Mouse (Mus musculus) liver, postnatal 0 days (tissue): ENCODE data around the gene Pcdh15. TPM values are rescaled to one million over a fixed set of nuclear protein-coding genes. Genes with fewer than 3 reads are reported as not detected.

Experiments used
- ATAC-seq: fragments of 200-750 bp; cut with Nextera tagmentation; 2 replicates; pipeline ENCODE4 v1.8.0; 2017; ENCODE audit warnings: mild to moderate bottlenecking, moderate library complexity
- DNase-seq: peaks from one replicate; pipeline ENCODE4 v3.0.0-alpha.2; 2016
- H3K27ac ChIP-seq: fragments of 300-500 bp; sonication (generic); 2 replicates; pipeline ENCODE4 v1.5.1; 2014; ENCODE audit warnings: antibody characterized with exemption, moderate library complexity, mild to moderate bottlenecking, low read depth
- H3K27me3 ChIP-seq: fragments of 300-500 bp; sonication (generic); 2 replicates; pipeline ENCODE4 v1.6.1; 2014; ENCODE audit warnings: low read length, control low read depth, mixed read lengths; ENCODE audit not compliant: insufficient read depth
- H3K36me3 ChIP-seq: fragments of 300-500 bp; sonication (generic); replicated peaks from 2 replicates; pipeline ENCODE4 v1.6.1; 2014; ENCODE audit warnings: mild to moderate bottlenecking, control low read depth, low read length, moderate library complexity, mixed read lengths; ENCODE audit not compliant: insufficient read depth
- H3K4me1 ChIP-seq: fragments of 300-500 bp; sonication (generic); 2 replicates; pipeline ENCODE4 v1.6.1; 2014; ENCODE audit warnings: antibody characterized with exemption, mild to moderate bottlenecking, control low read depth; ENCODE audit not compliant: insufficient read depth
- H3K4me2 ChIP-seq: fragments of 300-500 bp; sonication (generic); 2 replicates; pipeline ENCODE4 v1.6.1; 2014; ENCODE audit warnings: low read depth, mild to moderate bottlenecking, low read length, moderate library complexity, mixed read lengths
- H3K4me3 ChIP-seq: fragments of 300-500 bp; sonication (generic); 2 replicates; pipeline ENCODE4 v1.5.1; 2014; ENCODE audit warnings: low read depth, low read length
- H3K9ac ChIP-seq: fragments of 300-500 bp; sonication (generic); replicated peaks from 2 replicates; pipeline ENCODE4 v1.6.1; 2014; ENCODE audit warnings: mild to moderate bottlenecking, moderate library complexity
- H3K9me3 ChIP-seq: fragments of 300-500 bp; sonication (generic); 2 replicates; pipeline ENCODE4 v1.6.1; 2016; ENCODE audit warnings: mild to moderate bottlenecking, control low read depth, low read length, mixed read lengths
- CTCF ChIP-seq: sonication (generic); IDR thresholded peaks from 2 replicates; pipeline ENCODE4 v1.5.1; 2016; ENCODE audit warnings: antibody characterized with exemption, low read depth
- EP300 ChIP-seq: IDR thresholded peaks from 2 replicates; pipeline ENCODE4 v1.6.1; 2016; ENCODE audit warnings: antibody characterized with exemption, low read depth, mild to moderate bottlenecking
- WGBS: fragments of 180-500 bp; shearing (Covaris S2); extraction: QIAGEN DNeasy Blood & Tissue Kit; methylation state at CpG from one replicate; pipeline ENCODE4 v1.1.7; 2014; ENCODE audit not compliant: insufficient replicate concordance; 5-methylcytosine and 5-hydroxymethylcytosine counted together
- polyA plus RNA-seq: library from polyadenylated mRNA; unstranded; fragments of >200 nt; fragmentation: Nextera tagmentation; extraction: Ambion mirVana; gene quantifications from 2 replicates; pipeline ENCODE4 v1.2.1, GENCODE M21; 2015

Gene Pcdh15
- polyA plus RNA-seq, 1 experiment from 2014 or later = 0.04 TPM

DNA sequence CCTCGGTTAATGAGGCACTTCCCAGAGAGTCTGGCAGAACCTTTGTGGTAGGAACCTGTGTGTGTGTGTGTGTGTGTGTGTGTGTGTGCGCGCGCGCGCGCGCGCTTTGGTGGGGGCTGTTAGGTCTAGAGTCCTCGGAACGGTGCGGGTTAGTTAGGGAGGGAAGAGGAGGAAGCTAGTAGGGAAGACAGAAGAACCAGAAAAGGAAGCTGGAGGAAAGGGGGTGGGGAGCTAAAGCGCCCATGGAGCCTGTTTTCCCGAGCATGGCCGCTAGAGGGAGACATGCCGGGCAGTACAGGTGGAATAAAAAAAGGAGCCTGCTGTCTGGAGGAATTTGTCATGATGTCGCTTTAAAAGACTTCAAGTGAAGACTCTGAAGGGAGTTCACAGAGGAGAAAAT is 1.2 kb upstream of the Pcdh15 start:
- WGBS = 1% methylated on average over 17 of the region's 17 CpGs
- no peak overlapping the region for H3K4me2 ChIP-seq
- no peak overlapping the region for H3K4me3 ChIP-seq

GRCm38 (mm10) chr10:73099846-73100241 is 702 bp downstream of the Pcdh15 start:
- H3K27ac ChIP-seq = no peak overlapping the region
- peaks cover 39% of the 10 kb centered on the region for H3K27me3 ChIP-seq
- DNase-seq = no peak
- no peaks in the 10 kb centered on the region for H3K4me1 ChIP-seq
- no peaks in the 10 kb centered on the region for H3K36me3 ChIP-seq
- H3K9me3 ChIP-seq = no peaks in the 10 kb centered on the region
- ATAC-seq = no peak
- H3K4me2 ChIP-seq = peak overlapping the region; percentile 48
- H3K4me3 ChIP-seq = peak overlapping the region; percentile 10; the same call in 1 of the 2 replicates
- TF ChIP-seq CTCF = no peak
- TF ChIP-seq EP300 = no peak
- 2% methylated on average over 36 of the region's 37 CpGs for WGBS
- H3K9ac ChIP-seq = no peak overlapping the region

More for the DNA sequence above, 1.2 kb upstream of the Pcdh15 start:
- TF ChIP-seq EP300 (no peak), CTCF (peak; percentile 67)
- DNase-seq = peak; percentile 50
- Histone ChIP-seq H3K4me1 (no peaks in the 10 kb centered on the region), H3K9ac (no peak overlapping the region), H3K9me3 (no peaks in the 10 kb centered on the region), H3K36me3 (no peaks in the 10 kb centered on the region), H3K27me3 (peaks cover 39% of the 10 kb centered on the region), H3K27ac (no peak overlapping the region)
- no peak for ATAC-seq

DNA sequence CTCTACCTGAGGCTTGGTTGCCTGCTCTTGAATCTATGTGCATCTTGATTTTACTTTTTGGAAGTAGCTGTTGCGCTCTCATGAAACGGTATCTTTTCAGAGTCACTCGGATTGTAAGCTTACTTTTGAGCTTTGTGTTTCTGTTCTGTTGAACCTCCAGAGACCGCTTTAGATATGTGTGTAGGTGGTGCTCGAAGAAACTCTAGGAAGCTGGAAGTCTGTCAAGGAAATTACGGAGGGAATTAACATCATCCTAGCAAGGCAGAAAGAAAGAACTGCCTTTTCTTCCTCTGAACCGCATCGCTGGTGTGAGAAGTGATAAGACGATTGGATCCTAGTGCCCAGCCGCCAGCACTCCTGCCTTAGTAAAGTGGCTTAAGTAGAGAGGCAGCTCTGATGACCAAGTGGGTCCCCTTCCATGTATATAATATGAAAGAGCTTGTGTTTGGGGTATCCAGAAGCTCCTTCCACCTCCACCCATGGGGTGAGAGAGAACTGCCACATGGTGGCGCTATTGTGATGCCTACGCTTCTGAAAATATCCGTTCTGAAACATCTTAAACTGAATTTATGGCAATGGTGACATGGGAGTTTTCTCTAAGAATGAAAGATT is 4.3 kb downstream of the Pcdh15 start:
- H3K27ac ChIP-seq = no peak overlapping the region
- ATAC-seq (no peak), DNase-seq (no peak)
- H3K9me3 ChIP-seq = no peaks in the 10 kb centered on the region
- no peak for TF ChIP-seq EP300
- peak; percentile 18; the same call in 1 of the 2 replicates for TF ChIP-seq CTCF
- H3K36me3 ChIP-seq = no peaks in the 10 kb centered on the region
- no peak overlapping the region for H3K4me3 ChIP-seq
- H3K4me1 ChIP-seq = no peaks in the 10 kb centered on the region
- H3K4me2 ChIP-seq = no peak overlapping the region
- 68% methylated on average over 13 of the region's 13 CpGs for WGBS
- H3K27me3 ChIP-seq = peaks cover 17% of the 10 kb centered on the region
- no peak overlapping the region for H3K9ac ChIP-seq

DNA sequence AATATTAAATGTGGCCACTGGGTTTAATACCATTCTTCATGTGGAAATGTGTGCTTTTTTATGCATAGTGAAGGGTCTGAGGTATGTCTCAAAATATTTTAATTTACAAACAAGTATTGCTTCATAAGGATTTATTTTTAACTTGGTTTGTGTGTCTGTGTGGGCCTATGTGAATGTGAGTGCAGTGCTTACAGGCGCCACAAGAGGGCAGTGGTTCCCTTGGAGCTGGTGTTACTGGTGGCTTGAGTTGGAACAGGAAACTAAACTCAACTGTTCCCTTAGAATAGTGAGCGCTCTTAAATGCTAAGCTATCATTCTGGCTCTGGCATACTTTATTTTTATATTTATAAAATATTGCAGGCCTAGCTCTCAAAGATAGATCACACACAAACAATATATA is 6.8 kb downstream of the Pcdh15 start:
- no peak for ATAC-seq
- no peaks in the 10 kb centered on the region for H3K9me3 ChIP-seq
- H3K4me2 ChIP-seq = no peak overlapping the region
- no peaks in the 10 kb centered on the region for H3K36me3 ChIP-seq
- no peak overlapping the region for H3K9ac ChIP-seq
- TF ChIP-seq CTCF = peak; percentile 68
- no peak for TF ChIP-seq EP300
- no peak overlapping the region for H3K27ac ChIP-seq
- peak; percentile 49 for DNase-seq
- H3K27me3 ChIP-seq = no peaks in the 10 kb centered on the region
- H3K4me1 ChIP-seq = no peaks in the 10 kb centered on the region
- 42% methylated on average over 2 of the region's 2 CpGs for WGBS
- no peak overlapping the region for H3K4me3 ChIP-seq

DNA sequence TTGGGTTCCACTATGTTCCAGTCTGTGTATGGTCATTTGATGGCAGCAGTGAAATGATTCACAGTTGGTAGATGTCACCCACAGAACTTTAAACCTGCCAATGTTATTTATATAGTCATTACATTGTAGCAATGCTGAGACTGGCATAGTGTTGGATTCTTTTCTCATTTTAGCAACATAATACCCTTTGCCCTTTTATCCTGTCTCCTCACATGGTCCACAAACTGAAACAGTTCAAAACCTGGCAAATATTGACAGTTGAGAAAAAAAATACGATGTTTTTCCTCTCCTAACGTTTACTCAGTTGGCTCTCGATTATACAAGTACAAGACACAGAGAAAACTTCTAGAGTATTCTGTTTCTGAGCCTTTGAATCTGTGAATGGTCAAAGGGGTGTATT is 38.8 kb downstream of the Pcdh15 start:
- 46% methylated on average over 3 of the region's 3 CpGs for WGBS
- TF ChIP-seq EP300 = no peak
- TF ChIP-seq CTCF = no peak
- ATAC-seq = peak; percentile 60

DNA sequence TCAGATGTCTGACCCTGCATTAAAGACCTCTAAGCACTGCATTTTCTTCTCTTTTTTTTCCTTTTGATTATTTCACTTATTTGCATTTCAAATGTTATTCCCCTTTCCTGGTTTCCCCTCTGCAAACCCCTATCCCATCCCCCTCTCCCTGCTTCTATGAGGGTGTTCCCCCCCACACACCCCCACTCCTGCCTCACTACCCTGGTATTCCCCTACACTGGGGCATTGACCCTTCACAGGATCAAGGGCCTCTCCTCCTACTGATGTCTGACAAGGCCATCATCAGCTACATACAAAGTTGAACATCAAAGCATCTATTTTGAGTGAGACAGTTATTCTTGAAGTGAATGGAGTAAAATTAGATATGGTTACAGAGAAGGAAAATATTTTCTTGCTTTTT is 48.4 kb downstream of the Pcdh15 start:
- no peak overlapping the region for H3K27ac ChIP-seq
- no peaks in the 10 kb centered on the region for H3K36me3 ChIP-seq
- no peak overlapping the region for H3K4me2 ChIP-seq
- no peak overlapping the region for H3K4me3 ChIP-seq
- TF ChIP-seq EP300 (no peak), CTCF (no peak)
- no peak overlapping the region for H3K9ac ChIP-seq
- ATAC-seq = no peak
- H3K4me1 ChIP-seq = no peaks in the 10 kb centered on the region
- no peaks in the 10 kb centered on the region for H3K9me3 ChIP-seq
- no peaks in the 10 kb centered on the region for H3K27me3 ChIP-seq
- DNase-seq = no peak

More for the DNA sequence above, 38.8 kb downstream of the Pcdh15 start:
- no peaks in the 10 kb centered on the region for H3K27me3 ChIP-seq
- DNase-seq = no peak
- no peak overlapping the region for H3K27ac ChIP-seq
- H3K4me2 ChIP-seq = no peak overlapping the region
- H3K4me1 ChIP-seq = no peaks in the 10 kb centered on the region
- H3K36me3 ChIP-seq = no peaks in the 10 kb centered on the region
- H3K9me3 ChIP-seq = no peaks in the 10 kb centered on the region
- H3K9ac ChIP-seq = no peak overlapping the region
- no peak overlapping the region for H3K4me3 ChIP-seq
